Mouse (Mus musculus): Measurements from ENCODE around the gene Ackr3. TPM values are rescaled to one million over a fixed set of nuclear protein-coding genes. Genes with fewer than 3 reads are reported as not detected.

Ackr3 gene
- total RNA-seq, 2 experiments from 2014 or later: 28.3 to 29.5 TPM

DNA sequence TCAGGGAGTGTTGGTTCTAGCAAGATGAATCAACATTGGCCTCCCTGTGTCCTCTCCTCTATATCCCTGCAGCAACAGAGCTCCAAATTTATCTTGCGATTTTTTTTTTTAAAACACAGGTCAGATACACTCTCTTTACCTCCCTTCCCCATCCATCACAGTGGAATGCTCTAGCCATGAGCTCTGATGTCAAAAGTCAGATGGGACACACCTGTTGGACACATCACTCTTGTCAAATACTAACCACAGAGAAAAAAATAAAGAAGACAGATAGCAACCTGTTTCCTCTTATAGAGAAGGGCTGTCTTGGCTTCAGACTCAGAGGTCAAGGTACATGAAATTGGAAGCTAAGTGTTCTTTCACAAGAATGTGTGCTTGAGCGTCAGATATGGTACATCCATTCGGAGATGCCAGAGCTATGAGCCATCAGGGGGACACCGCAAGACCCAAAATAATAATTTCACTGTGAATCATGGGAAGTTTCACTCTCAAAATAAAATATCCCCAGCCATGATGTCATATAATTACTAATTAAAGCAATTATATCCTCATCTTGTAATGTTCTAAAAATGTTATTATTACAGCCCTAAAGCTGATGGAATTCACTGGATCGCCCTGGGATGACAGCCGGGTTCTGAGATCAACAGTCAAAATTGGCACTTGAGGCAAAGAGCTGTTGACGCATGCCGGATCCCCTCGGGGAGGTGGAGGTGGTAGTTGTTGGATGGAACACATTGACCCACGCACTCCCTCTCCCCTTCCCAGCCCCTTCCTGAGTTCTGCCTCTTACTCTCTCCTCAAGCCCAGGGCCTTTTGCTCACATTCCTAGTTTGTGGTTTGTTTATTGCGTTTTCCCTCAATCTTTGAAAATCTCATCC lies 57.2 kb downstream of the Ackr3 start:
- no peak for DNase-seq

DNA sequence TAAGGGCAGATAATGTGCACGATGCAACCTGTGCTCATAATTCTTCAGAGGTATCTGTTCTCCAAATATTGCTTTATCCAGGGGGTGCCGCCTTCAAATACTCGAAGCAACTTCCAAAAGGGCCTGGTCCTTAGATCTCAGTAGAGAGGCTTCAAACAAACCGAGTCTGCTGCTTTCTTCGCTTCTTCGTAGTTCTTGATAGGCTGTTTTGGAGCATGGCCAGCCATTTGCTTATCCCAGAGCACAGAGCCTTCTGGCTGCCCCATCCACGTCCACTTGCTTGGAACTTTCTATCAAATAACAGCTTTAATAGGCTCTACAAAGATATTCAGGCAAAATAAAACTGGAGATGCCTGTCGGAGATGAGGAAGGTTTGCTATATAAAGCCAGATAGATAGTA lies 58.6 kb downstream of the Ackr3 start:
- DNase-seq: peak; percentile 27

Other genes starting within 250 kb of the Ackr3 start
- 1 to 10 TPM; 5.1 to 6.0 TPM for gene Asb18, start 189.3 kb upstream of the Ackr3 start, total RNA-seq (2021)
- gene Iqca, start 50.6 kb upstream of the Ackr3 start, total RNA-seq (2021): not detected